ENCODE assay signal across 9 mouse cellular contexts in genomic region chr6:55791852-55792496, GRCm38 (mm10). TPM values are rescaled to one million over a fixed set of nuclear protein-coding genes. Genes with fewer than 3 reads are reported as not detected.
DNase-seq lines count a peak whose midpoint lies in the region; ATAC-seq lines count a peak whose summit lies in the region.
"Had no signal": no experiment of that assay in that cellular context is flagged by ENCODE, and none has a peak within 500 bp of the region (broad histone marks: within the 10 kb centered on the region; RNA-seq: fewer than 3 reads in every experiment).

No protein-coding gene starts in this region.

- peak overlapping the region; percentile 100 for H3K27ac ChIP-seq in forebrain, embryonic 16.5 days (ENCODE audit: low read length)
- H3K27ac ChIP-seq in midbrain, embryonic 16.5 days (ENCODE audit: low read length) = peak overlapping the region; percentile 82

- H3K9ac ChIP-seq in forebrain, embryonic 16.5 days (replicated peaks; ENCODE audit: low read depth, low read length) = peak overlapping the region; percentile 65
- peak overlapping the region; percentile 28 for H3K9ac ChIP-seq in midbrain, embryonic 16.5 days (ENCODE audit: low read depth, low read length)

- H3K4me3 ChIP-seq in forebrain, embryonic 16.5 days (replicated peaks; ENCODE audit: low read length) = peak overlapping the region; percentile 7
- no peak overlapping the region for H3K4me3 ChIP-seq in midbrain, embryonic 16.5 days (ENCODE audit: low read depth, low read length)

- ATAC-seq in frontal cortex, adult (ENCODE audit: low TSS enrichment) = peak; percentile 54
- peak; percentile 76 for ATAC-seq in forebrain, embryonic 16.5 days
- ATAC-seq in midbrain, embryonic 16.5 days = peak; percentile 81

- H3K36me3 ChIP-seq in forebrain, embryonic 16.5 days (ENCODE audit: control insufficient read depth, insufficient read depth) = no peaks in the 10 kb centered on the region
- no peaks in the 10 kb centered on the region for H3K36me3 ChIP-seq in midbrain, embryonic 16.5 days (ENCODE audit: control insufficient read depth, insufficient read depth, low read length)

- DNase-seq in frontal cortex, adult 2 months (ENCODE audit: extremely low spot score in 1 of 2, low spot score in 1 of 2) = no peak
- DNase-seq in Muller cell, postnatal 12 days (ENCODE audit: inconsistent ontology term) = peak; percentile 29
- no peak for DNase-seq in adrenal gland, adult 18-20 months (ENCODE audit: low spot score in 2 of 2)
- DNase-seq in MN1 (ENCODE audit: low spot score) = no peak
- no peak for DNase-seq in urinary bladder, postnatal 4 days (ENCODE audit: low spot score in 2 of 2)
- DNase-seq: left cerebral cortex, postnatal 4 days had no signal

- no peaks in the 10 kb centered on the region for H3K9me3 ChIP-seq in forebrain, embryonic 16.5 days (ENCODE audit: control insufficient read depth, low read length)
- no peaks in the 10 kb centered on the region for H3K9me3 ChIP-seq in midbrain, embryonic 16.5 days (replicated peaks; ENCODE audit: control insufficient read depth, low read length, poor library complexity, severe bottlenecking)

- H3K4me2 ChIP-seq in forebrain, embryonic 16.5 days (ENCODE audit: low read length) = peak overlapping the region; percentile 47
- peak overlapping the region; percentile 8 for H3K4me2 ChIP-seq in midbrain, embryonic 16.5 days (ENCODE audit: low read length)

- peaks cover 34% of the 10 kb centered on the region for H3K4me1 ChIP-seq in forebrain, embryonic 16.5 days (replicated peaks; ENCODE audit: control insufficient read depth, insufficient read depth, low read length)
- peaks cover 12% of the 10 kb centered on the region for H3K4me1 ChIP-seq in midbrain, embryonic 16.5 days (ENCODE audit: control insufficient read depth, insufficient read depth, low read length)

- WGBS in forebrain, embryonic 16.5 days = 4% methylated on average over 6 of the region's 6 CpGs
- WGBS in midbrain, embryonic 16.5 days = 5% methylated on average over 6 of the region's 6 CpGs

- H3K27me3 ChIP-seq in forebrain, embryonic 16.5 days (replicated peaks; ENCODE audit: control insufficient read depth, insufficient read depth, low read length) = no peaks in the 10 kb centered on the region
- H3K27me3 ChIP-seq in midbrain, embryonic 16.5 days (ENCODE audit: control insufficient read depth, insufficient read depth, low read depth, low read length) = no peaks in the 10 kb centered on the region

RNA-seq across cellular contexts. Expression of gene Itprid1, which starts 44.7 kb away (rescaled TPM):
- 0.59 and 0.64 TPM in 2 replicates for polyA plus RNA-seq in frontal cortex, adult 2 months (2012; rRNA removed)
- polyA plus RNA-seq in forebrain, embryonic 16.5 days (2015; fragmentation: Nextera tagmentation; extraction: Ambion mirVana) = 2.9 and 3.1 TPM in 2 replicates
- polyA plus RNA-seq in midbrain, embryonic 16.5 days (2015; fragmentation: Nextera tagmentation; extraction: Ambion mirVana) = 0.05 TPM in 1 of 2 replicates, not detected in the other
- total RNA-seq in adrenal gland, adult 18-20 months (2021) = not detected
